Mouse (Mus musculus) heart, embryonic 12.5 days (tissue): Measurements from ENCODE around the gene Gstt2. TPM values are rescaled to one million over a fixed set of nuclear protein-coding genes. Genes with fewer than 3 reads are reported as not detected.
A peak's percentile ranks its signal among the peaks of the same experiment; 100 is the strongest.
"Not testable (repeated sequence)": the region's sequence is repeated elsewhere in the genome, so short reads cannot be mapped to it uniquely, and the experiment has no call there.

Source experiments
- ATAC-seq: fragments of 200-750 bp; cut with Nextera tagmentation; 2 replicates; pipeline ENCODE4 v1.8.0; 2017; ENCODE audit warnings: moderate TSS enrichment, moderate library complexity; ENCODE audit not compliant: insufficient number of reproducible peaks, low FRiP score
- H3K27ac ChIP-seq: fragments of 300-500 bp; sonication (generic); 2 replicates; pipeline ENCODE4 v1.5.1; 2016; ENCODE audit warnings: mild to moderate bottlenecking, moderate library complexity; ENCODE audit not compliant: poor library complexity, severe bottlenecking
- H3K27me3 ChIP-seq: fragments of 300-500 bp; sonication (generic); replicated peaks from 2 replicates; pipeline ENCODE4 v1.6.1; 2016; ENCODE audit warnings: mild to moderate bottlenecking, moderate library complexity
- H3K36me3 ChIP-seq: fragments of 300-500 bp; sonication (generic); 2 replicates; pipeline ENCODE4 v1.6.1; 2016; ENCODE audit warnings: mild to moderate bottlenecking, moderate library complexity
- H3K4me1 ChIP-seq: fragments of 300-500 bp; sonication (generic); replicated peaks from 2 replicates; pipeline ENCODE4 v1.6.1; 2016; ENCODE audit warnings: mild to moderate bottlenecking
- H3K4me2 ChIP-seq: fragments of 300-500 bp; sonication (generic); 2 replicates; pipeline ENCODE4 v1.6.1; 2016; ENCODE audit warnings: mild to moderate bottlenecking, moderate library complexity
- H3K4me3 ChIP-seq: fragments of 300-500 bp; sonication (generic); 2 replicates; pipeline ENCODE4 v1.5.1; 2016; ENCODE audit warnings: mild to moderate bottlenecking
- H3K9ac ChIP-seq: fragments of 300-500 bp; sonication (generic); 2 replicates; pipeline ENCODE4 v1.6.1; 2016; ENCODE audit warnings: mild to moderate bottlenecking, moderate library complexity
- H3K9me3 ChIP-seq: fragments of 300-500 bp; sonication (generic); replicated peaks from 2 replicates; pipeline ENCODE4 v1.6.1; 2016; ENCODE audit warnings: mild to moderate bottlenecking, moderate library complexity
- WGBS: fragments of 180-500 bp; shearing (Covaris S2); methylation state at CpG from one replicate; pipeline ENCODE4 v1.1.7; 2016; 5-methylcytosine and 5-hydroxymethylcytosine counted together
- polyA plus RNA-seq: library from polyadenylated mRNA; unstranded; fragments of >200 nt; fragmentation: Nextera tagmentation; extraction: Ambion mirVana; gene quantifications from 2 replicates; pipeline ENCODE4 v1.2.1, GENCODE M21; 2016

Gstt2 gene
- polyA plus RNA-seq, 1 experiment from 2014 or later = 7.2 TPM

DNA sequence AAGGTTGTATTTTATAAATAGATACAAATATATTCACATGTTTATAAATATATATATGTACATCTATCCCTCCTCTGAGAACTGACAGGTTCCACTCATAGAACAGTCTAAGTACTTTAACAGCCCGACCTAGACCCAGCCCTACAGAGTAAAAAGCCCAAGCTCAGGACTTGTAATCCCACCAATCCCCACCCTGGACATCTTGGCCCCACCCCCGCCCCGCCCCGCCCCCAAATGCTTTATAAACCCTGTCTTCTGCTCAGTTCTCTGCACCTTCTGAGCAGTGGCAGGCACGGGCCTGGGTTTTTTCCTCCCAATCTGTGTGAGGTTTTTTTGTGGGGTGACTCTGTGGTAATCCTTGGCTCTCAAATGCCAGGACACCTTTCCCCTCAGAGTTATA lies 16.9 kb upstream of the Gstt2 start:
- Histone ChIP-seq H3K4me2 (no peak overlapping the region), H3K36me3 (peaks cover 23% of the 10 kb centered on the region), H3K4me1 (peaks cover 18% of the 10 kb centered on the region), H3K4me3 (no peak overlapping the region), H3K27ac (no peak overlapping the region), H3K9me3 (no peaks in the 10 kb centered on the region), H3K27me3 (0 out of 2 replicates have a peak, but pooled peaks cover 7% of the 10 kb centered on the region), H3K9ac (no peak overlapping the region)
- 44% methylated on average over 5 of the region's 5 CpGs for WGBS
- no peak for ATAC-seq

DNA sequence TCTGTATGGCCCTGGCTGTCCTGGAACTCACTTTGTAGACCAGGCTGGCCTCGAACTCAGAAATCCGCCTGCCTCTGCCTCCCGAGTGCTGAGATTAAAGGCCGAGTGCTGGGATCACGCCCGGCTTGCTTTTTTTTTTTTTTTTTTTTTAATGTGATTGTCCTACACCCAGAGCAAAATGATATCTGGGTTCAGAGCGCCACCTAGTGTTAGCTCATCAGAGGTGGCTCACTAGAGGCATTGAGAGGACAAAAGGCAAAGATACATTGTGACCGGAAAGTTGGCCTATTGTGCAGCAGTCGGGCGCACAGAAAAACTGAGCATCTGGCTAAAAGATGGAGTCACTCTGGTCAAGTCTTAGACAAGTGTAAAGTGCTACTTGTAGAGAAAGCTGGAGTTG lies 16.2 kb upstream of the Gstt2 start:
- WGBS = 27% methylated on average over 10 of the region's 10 CpGs
- no peak for ATAC-seq
- H3K4me3 ChIP-seq = no peak overlapping the region
- no peak overlapping the region for H3K27ac ChIP-seq
- peaks cover 22% of the 10 kb centered on the region for H3K36me3 ChIP-seq
- peaks cover 12% of the 10 kb centered on the region for H3K4me1 ChIP-seq
- no peak overlapping the region for H3K9ac ChIP-seq
- no peak overlapping the region for H3K4me2 ChIP-seq
- H3K9me3 ChIP-seq = no peaks in the 10 kb centered on the region
- 0 out of 2 replicates have a peak, but pooled peaks cover 7% of the 10 kb centered on the region for H3K27me3 ChIP-seq

DNA sequence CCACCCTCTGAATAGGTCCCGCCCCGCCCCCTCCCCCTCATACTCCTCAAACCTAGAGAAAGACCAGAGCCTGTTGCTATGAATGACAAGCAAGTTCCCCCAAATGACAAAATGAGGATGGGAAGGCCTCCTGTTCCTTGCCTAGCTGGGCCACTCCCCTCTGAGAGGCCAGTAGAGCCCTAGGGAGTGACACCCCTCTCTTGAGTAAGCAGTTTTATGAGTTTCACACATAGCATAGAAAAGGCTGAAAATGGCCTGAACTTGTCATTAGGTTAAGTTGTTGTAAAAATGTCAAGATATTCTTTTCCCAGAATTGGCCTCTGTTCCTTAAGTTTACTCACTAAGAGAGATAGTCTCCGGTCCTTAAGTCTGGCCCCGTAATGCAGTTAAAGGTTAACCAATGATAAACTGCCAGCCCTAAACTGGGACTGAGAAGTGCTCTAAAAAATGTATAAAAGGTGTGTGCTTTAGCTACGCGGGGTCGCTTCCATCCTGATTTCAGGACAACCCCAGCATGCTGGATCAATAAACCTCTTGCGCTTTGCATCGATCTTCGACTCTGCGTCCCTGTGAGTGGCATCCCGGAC lies 15.4 kb upstream of the Gstt2 start:
- WGBS = 91% methylated on average over 12 of the region's 12 CpGs

DNA sequence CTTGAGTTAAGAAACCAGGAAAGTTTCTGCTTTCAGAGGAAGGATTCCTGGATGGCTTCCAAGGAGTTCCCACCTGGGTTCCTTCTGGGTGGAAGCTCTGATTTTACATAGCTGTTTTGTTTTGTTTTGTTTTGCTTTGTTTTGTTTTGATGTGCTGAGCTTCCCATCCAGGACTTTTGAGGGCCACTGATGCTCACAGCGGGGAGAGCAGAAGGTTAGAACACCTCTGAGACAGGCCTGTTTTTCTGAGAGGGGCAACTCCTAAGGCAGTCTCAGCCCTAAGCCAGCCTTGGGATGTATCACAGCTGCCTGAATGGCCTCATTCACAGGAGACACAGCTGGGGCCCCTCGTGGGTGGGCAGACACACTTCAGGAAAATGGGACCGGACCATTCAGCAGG lies 14.5 kb upstream of the Gstt2 start:
- WGBS = 40% methylated on average over 3 of the region's 3 CpGs
- H3K36me3 ChIP-seq = 0 out of 2 replicates have a peak, but pooled peaks cover 5% of the 10 kb centered on the region
- no peak overlapping the region for H3K9ac ChIP-seq
- no peak for ATAC-seq
- peaks cover 2% of the 10 kb centered on the region; the same call in 1 of the 2 replicates for H3K4me1 ChIP-seq
- no peak overlapping the region for H3K27ac ChIP-seq
- no peak overlapping the region for H3K4me3 ChIP-seq
- no peak overlapping the region for H3K4me2 ChIP-seq
- peaks cover 7% of the 10 kb centered on the region; the same call in 1 of the 2 replicates for H3K27me3 ChIP-seq
- H3K9me3 ChIP-seq = no peaks in the 10 kb centered on the region

More for the DNA sequence above, 15.4 kb upstream of the Gstt2 start:
- Histone ChIP-seq H3K4me1 (peaks cover 3% of the 10 kb centered on the region), H3K4me2 (no peak overlapping the region), H3K27ac (no peak overlapping the region), H3K36me3 (peaks cover 14% of the 10 kb centered on the region), H3K9ac (no peak overlapping the region), H3K9me3 (no peaks in the 10 kb centered on the region), H3K4me3 (no peak overlapping the region), H3K27me3 (peaks cover 7% of the 10 kb centered on the region; the same call in 1 of the 2 replicates)
- no peak for ATAC-seq

DNA sequence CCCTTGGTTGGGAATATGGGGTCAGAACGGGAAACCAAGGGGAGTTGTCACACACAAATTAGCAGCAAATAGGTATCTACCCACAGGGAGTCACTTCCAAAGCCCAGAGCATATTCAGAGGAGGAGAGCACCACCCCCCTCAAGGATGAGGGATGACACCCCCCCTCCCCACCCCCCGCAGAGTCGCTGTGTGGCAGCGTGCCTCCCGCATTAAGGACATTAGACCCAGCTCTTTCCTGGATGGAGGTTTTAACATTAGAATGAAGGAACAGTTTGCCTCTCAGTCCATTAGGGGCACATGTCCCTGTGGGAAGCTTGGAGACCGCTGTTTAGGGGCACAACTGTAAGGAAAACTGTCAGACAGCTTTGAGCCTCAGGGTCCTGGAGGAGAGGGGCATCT lies 13.9 kb upstream of the Gstt2 start:
- no peak overlapping the region for H3K27ac ChIP-seq
- H3K9me3 ChIP-seq = no peaks in the 10 kb centered on the region
- no peak overlapping the region for H3K4me2 ChIP-seq
- H3K4me1 ChIP-seq = peaks cover 2% of the 10 kb centered on the region; the same call in 1 of the 2 replicates
- WGBS = 4% methylated on average over 6 of the region's 6 CpGs
- no peak overlapping the region for H3K4me3 ChIP-seq
- no peak overlapping the region for H3K9ac ChIP-seq
- H3K36me3 ChIP-seq = no peaks in the 10 kb centered on the region
- H3K27me3 ChIP-seq = peaks cover 7% of the 10 kb centered on the region; the same call in 1 of the 2 replicates
- no peak for ATAC-seq

DNA sequence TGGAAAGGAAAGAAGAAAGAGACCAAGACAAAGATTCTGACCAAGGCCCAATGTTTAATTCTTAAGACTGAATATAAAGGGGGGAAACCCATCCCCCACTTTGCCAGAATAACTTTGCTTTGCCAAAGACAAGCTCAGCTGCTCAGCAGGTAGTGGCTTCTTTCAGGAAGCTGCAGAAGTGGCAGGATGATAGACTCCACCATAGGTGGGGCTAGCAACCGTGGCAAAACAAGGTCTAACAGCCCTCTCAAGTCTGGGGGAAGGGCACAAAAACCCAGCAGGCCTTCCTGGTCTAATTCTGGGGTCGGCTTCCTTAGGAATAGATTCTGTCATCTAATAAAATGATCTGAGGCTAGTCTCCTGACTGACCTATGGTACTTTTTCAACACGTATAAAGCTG lies 11.2 kb upstream of the Gstt2 start:
- Histone ChIP-seq H3K4me1 (peaks cover 2% of the 10 kb centered on the region; the same call in 1 of the 2 replicates), H3K4me2 (no peak overlapping the region), H3K27me3 (peaks cover 7% of the 10 kb centered on the region; the same call in 1 of the 2 replicates), H3K9me3 (no peaks in the 10 kb centered on the region), H3K27ac (no peak overlapping the region), H3K4me3 (no peak overlapping the region), H3K36me3 (no peaks in the 10 kb centered on the region), H3K9ac (no peak overlapping the region)
- ATAC-seq = no peak
- WGBS = 20% methylated on average over 3 of the region's 3 CpGs

DNA sequence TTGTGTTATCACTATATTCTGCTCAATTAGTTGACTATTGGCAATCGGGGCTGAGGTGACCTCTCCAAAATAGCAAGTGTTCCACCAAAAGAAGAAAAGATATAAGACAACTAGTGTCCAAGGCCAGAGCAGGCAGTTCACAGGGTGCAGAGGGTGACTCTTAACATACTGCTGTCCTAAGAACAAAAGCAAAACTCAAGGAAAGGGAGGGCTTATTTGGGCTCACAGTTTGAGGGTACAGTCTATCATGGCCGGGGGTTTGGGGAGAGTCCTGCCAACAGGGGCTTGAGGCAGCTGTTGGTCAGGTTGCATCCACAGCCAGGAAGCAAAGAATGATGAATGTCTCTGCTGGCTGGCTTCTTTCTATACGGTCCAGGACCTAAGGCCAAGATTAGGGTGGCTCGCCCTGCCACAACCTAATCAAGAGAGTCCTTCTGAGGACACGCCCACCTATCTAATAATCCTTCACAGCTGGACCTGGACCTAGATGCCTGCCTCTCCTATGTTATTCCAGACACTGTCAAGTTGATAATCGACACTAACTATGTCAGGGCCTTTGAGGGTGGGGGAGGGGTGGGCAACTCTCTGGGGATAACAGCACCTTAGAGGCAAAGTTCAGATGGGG lies 8.2 kb upstream of the Gstt2 start:
- no peaks in the 10 kb centered on the region for H3K4me1 ChIP-seq
- no peak overlapping the region for H3K9ac ChIP-seq
- no peak overlapping the region for H3K27ac ChIP-seq
- 0 out of 2 replicates have a peak, but pooled peaks have one; percentile 24 for ATAC-seq
- H3K27me3 ChIP-seq = peaks cover 3% of the 10 kb centered on the region
- 61% methylated on average over 6 of the region's 6 CpGs for WGBS
- H3K4me2 ChIP-seq = no peak overlapping the region
- H3K36me3 ChIP-seq = no peaks in the 10 kb centered on the region
- H3K4me3 ChIP-seq = no peak overlapping the region
- no peaks in the 10 kb centered on the region for H3K9me3 ChIP-seq

DNA sequence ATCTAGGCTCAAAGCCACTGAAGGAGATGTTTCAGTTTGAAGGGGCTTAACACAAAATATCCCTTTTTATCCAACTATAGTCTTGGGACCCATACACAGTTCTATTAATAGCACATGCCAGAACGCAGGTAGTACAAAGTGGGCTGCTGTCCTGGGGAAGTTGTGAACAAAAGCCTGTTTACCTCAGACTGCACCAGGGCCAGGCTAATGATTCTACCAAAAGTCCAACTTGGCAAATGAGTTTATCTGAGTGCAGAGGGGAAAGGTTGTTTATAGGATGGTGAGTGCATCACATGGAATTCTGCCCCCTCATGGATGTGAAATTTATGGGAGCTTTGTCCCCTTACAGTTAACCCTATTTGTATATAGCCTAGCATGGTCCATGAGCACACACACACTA lies 7.6 kb upstream of the Gstt2 start:
- 57% methylated on average over 1 of the region's 1 CpGs for WGBS
- no peak for ATAC-seq
- H3K4me1 ChIP-seq = no peaks in the 10 kb centered on the region
- no peaks in the 10 kb centered on the region for H3K9me3 ChIP-seq
- H3K27ac ChIP-seq = no peak overlapping the region
- H3K27me3 ChIP-seq = peaks cover 6% of the 10 kb centered on the region
- no peak overlapping the region for H3K9ac ChIP-seq
- H3K36me3 ChIP-seq = no peaks in the 10 kb centered on the region
- H3K4me2 ChIP-seq = no peak overlapping the region
- no peak overlapping the region for H3K4me3 ChIP-seq

DNA sequence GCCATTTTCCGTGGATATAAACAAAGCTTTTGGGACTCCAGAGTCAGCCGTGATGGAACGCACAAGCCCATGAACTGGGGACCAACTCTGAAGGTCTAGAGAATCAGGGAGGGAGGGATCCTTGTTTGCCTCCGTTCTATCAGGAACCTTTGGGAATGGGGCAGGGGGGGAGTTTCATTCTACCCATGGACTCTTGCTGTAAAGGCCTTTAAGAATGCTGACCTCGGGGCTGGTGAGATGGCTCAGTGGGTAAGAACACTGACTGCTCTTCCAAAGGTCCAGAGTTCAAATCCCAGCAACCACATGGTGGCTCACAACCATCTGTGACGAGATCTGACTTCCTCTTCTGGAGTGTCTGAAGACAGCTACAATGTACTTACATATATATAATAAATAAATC lies 6.7 kb upstream of the Gstt2 start:
- H3K4me3 ChIP-seq, H3K4me2 ChIP-seq, H3K27me3 ChIP-seq, H3K9me3 ChIP-seq, ATAC-seq, H3K36me3 ChIP-seq, H3K27ac ChIP-seq, H3K9ac ChIP-seq, H3K4me1 ChIP-seq: not testable (repeated sequence)
- 81% methylated on average over 6 of the region's 6 CpGs for WGBS

DNA sequence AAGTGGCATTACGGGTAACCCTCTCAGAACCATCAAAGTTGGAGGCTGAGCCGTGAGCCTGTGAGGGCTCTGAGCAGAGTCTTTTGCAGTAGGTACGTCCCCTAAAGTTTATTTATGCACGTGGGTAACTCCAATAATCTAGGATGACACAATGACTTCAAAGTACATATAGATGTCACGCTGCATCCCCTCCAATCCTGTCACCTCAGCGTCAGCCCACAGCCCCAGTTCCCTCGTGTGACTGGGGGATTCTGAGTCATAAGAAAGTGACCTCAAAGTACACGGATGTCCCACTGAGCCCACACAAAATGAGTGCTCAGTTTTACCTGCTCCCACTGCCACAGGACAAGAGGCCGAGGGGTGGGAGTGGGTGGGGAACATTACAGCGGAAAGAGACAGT lies 1.9 kb upstream of the Gstt2 start:
- Histone ChIP-seq H3K27me3 (peaks cover 6% of the 10 kb centered on the region; the same call in 1 of the 2 replicates), H3K4me2 (no peak overlapping the region), H3K9me3 (no peaks in the 10 kb centered on the region), H3K9ac (no peak overlapping the region), H3K4me1 (peaks cover 21% of the 10 kb centered on the region), H3K36me3 (no peaks in the 10 kb centered on the region), H3K27ac (no peak overlapping the region), H3K4me3 (no peak overlapping the region)
- WGBS = 83% methylated on average over 10 of the region's 10 CpGs
- no peak for ATAC-seq

DNA sequence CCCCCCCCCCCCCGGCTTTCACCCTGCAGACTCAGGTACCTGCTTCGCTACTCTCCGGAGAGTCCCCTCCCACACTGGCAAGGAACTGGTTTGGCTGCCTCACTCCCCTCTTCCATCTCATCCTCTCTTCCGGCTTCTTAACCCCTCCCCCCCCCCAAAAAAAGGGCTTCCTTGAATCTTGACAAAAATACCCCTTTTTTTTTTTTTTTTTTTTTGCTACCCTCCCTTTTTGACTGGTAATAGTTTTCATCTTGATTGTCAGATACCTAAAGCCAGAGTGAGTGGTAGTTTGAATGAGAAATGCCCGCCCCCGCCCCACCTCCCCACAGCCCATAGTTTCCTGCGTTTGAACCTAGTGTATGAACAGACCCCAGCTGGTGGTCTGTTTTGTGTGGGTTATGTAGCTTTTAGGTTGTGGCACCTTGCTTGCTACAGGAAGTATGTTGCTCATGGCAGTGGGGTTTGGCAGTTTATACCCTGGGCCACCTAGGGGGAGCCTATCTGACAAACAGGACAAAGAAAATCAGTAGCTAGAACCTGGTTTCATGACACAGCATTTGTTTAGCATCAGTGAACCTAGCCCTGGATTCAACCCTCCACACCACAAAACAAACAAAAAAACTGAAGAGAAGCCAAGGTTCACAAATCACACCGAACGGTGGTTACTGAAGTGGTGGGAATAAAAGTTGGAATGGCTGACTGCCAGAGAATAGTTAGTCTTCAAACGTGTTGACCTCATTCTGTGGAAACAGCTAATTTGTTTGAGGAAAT lies 1.3 kb downstream of the Gstt2 start:
- Histone ChIP-seq H3K9ac (peak overlapping the region; percentile 26; the same call in 1 of the 2 replicates), H3K27me3 (peaks cover 6% of the 10 kb centered on the region), H3K4me1 (peaks cover 21% of the 10 kb centered on the region), H3K36me3 (no peaks in the 10 kb centered on the region), H3K27ac (no peak overlapping the region), H3K4me3 (peak overlapping the region; percentile 30), H3K9me3 (no peaks in the 10 kb centered on the region), H3K4me2 (peak overlapping the region; percentile 81)
- WGBS = 34% methylated on average over 6 of the region's 10 CpGs
- no peak for ATAC-seq
